Mouse (Mus musculus): Measurements from ENCODE around the gene Coq4.
"Not testable (repeated sequence)": the region's sequence is repeated elsewhere in the genome, so short reads cannot be mapped to it uniquely, and the experiment has no call there.

Coq4 gene

DNA sequence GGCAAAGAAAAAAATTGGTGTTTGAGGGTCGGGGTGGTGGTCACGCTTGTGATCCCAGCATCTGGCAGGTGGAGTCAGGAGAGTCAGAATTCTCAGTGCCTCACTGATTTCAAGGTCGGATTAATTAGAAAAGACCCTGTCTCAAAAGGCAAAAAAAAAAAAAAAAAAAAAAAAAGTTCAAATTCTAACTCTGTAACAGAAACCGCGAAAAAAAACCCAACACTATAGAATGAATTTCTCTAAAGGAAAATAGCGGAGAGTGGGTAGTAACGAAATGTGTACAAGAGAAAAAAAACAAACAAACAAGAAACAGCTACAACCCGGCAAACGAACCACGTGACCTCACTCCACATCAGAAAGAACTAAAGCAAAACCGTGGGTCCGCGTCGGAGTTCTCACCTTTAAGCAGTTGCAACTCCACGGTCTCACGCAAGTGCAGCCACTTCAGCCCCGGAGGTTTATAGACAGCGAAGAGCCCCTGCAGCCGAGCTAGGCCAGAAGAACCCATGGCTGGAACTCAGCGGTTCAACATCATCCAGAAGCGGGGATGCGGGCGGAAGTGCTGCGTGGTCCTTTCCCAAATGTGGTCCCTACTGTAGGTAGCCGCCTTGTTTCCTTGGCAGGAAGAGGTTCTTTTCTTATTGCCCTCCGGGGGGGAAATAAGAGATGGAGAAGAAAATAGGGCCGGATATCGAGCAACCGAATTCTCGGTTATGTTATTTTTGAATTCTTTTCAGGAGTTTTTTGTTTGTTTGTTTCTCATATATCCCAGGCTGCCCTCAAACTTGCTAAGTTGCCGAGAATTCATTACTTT, at the start of gene Coq4:
TSS of gene Coq4 (plus strand) at position 390 of the 814 bp plus-strand sequence.
- DNase-seq: peak; percentile 85

GRCm38 (mm10) chr2:29738799-29739198, 48.5 kb upstream of the Coq4 start:
- DNase-seq: no peak

- no peak for DNase-seq
Measured at GRCm38 (mm10) chr2:29739368-29739767, 47.9 kb upstream of the Coq4 start.

- DNase-seq: no peak
Measured at GRCm38 (mm10) chr2:29741207-29741606, 46.1 kb upstream of the Coq4 start.

DNA sequence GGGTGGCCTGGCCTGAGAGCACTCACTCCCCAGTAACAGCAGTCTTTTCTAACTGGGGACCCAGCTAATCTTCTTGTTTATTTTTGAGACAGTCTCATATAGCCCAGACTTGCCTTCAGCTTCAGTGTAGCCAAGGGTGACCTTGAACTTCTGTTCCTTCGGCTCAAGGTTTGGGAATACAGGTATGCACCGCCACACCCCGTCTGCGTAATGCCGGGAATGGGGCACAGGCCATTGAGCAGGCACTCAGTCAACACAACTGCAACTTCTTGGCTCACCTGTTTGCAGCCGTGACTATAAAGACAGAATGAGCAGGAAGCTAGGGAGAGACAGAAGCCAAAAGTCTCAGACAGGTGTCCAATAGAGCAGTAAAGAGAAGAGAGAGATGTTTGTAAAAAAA, 43.0 kb upstream of the Coq4 start:
- no peak for DNase-seq

DNA sequence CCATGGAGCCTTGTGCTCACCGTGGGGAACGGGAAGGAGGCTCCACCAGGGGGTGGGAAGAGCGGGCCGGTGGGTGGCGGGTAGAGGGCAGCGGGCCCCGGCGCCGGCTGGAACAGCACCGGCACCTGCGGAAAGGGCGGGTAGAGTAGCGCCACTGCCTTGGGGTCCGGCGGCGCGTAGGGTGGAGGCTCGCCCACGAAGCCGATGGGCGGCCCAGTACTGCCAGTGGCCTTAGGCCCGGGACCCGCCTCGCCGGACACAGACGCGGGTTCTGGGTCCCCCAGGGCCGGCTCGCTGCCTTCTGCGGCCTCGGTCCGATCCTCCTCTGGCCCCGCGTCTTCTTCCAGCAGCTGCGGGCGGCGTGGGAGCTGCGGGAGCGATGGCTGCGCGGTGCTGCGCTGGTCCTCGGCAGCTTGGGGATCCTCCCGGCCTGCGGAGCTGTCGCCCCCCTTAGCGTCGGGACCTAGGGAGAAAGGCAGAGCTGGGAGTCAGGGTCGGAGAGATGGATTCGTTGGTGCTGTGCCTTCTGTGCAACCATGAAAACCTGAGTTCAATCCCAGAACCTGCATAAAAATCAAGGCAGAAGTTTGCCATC, 40.0 kb upstream of the Coq4 start:
- no peak for DNase-seq

GRCm38 (mm10) chr2:29747852-29748251, 39.4 kb upstream of the Coq4 start:
- peak in 1 of 2 experiments; percentile 23 for DNase-seq

DNA sequence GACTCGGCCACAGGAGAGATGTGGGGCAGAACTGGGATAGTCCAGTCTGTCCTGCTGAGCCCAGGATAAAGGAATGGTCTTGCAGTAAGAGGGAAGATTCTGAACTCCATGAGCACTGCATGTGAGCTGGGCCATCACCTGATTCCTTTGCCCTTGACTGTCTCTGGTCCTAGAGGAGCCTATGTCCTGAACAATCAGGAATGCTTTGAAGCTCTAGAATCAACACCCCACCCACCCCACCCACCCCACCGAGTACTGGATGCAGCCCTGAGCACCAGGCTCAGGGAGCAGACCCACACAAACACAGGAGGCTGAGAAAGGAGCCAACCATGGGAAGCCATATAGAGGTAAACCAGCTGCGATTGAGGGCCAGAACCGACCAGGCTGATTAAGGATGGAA, 38.8 kb upstream of the Coq4 start:
- DNase-seq: no peak

- DNase-seq: no peak
Measured at GRCm38 (mm10) chr2:29751497-29751896, 35.8 kb upstream of the Coq4 start, which contains the start of gene Gm13420. Gm13420 (minus strand) TSS chr2:29751685.

- no peak for DNase-seq
Measured at GRCm38 (mm10) chr2:29752397-29752796, 34.9 kb upstream of the Coq4 start.

DNA sequence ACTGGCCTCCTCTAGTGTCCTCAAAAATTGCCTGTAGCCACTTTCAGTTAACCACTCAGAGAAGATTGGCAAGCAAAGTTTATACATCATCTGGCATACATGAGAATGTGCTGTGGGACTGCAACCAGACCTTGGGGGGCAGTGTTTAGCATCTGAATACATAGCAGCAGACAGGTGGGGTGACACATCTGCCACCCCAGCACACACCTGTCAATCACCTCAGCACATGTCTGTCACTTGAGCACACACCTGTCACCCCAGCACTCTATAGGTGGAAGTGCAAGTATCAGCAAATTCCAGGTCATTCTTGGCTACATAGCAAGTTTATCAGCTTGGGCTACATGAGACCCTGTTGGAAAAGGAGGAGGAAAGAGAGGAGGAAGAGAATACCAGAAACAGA, 31.6 kb upstream of the Coq4 start:
- DNase-seq: no peak

DNA sequence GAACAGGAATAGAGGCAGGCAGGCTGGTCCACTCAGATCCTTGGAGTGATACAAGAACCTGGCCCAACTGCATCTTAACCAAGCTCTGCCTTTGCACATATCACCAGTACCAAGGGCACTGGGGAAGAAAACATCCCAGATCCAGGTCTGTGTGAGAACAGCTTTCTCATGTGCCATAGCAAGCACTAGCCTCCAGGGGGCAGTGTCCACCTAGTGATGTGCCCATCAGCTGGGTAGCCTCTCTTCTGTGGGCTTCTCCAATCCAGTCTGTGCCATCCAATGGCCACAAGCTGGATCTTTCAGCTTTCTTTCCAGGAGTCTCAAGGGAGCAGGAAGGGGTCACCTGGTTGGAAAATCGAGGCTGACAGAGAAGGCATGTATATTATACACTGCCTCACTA, 22.5 kb upstream of the Coq4 start:
- peak; percentile 47 to 55 for DNase-seq

- no peak for DNase-seq
Measured at GRCm38 (mm10) chr2:29767976-29768709, 19.1 kb upstream of the Coq4 start.

GRCm38 (mm10) chr2:29768901-29769300, 18.4 kb upstream of the Coq4 start:
- no peak for DNase-seq

GRCm38 (mm10) chr2:29770162-29770561, 17.1 kb upstream of the Coq4 start:
- DNase-seq: no peak

DNA sequence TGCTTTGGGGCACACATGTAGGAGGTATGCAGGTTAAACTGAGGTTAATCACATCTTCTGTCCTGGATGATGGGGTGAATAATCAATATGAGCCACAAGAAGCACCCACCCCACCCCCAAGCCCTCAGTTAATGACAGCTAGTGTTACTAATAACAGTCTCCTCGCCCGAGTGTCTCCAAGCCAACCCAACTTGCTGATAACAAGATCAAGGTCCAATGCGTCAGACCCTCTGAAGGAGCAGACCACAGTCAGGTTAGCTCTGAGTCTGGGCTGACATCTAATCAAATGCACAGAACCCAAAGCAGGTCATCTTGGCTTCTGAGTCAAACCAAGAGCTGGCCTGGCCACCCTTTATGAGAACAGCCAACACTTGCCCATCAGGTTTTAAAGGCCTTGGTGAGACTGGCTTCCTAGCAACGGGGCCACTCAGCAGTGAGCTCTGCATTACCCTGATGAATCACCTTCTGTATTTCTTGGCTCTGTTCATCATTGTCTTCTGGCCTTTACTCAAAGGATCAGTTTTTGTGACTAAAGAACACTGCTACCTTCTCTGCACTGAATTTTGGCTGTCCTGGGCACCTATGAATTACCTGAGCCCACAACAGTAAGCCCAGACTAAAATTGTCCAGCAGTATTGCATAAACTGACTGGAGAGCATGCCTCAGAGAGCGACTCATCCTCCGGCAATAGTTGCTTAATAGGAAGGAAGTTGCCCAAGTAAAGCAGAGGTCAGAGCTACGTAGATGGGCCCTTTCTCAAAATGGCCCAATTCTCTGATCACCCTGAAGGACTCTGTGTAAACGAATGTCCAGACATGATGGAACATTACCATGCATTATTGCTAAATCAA, 15.5 kb upstream of the Coq4 start:
- no peak for DNase-seq

DNA sequence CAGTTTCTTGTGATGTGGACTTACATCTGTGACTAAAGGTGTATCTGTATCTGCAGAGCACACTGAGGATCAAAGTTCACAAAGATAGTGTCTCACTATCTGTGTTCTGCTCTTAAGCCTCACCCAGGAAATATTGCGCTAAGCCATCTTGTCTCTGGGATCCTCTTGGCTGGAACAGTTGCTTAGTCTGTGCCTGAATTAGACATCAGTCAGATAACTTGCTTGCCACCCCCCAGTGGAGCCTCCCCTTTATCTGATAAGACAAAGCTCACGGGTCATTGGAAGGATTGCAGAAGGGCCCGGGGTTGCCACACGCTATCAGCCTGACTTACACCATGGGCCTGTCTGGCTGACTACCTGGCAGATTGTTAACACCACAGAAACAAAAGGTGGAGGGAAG, 14.0 kb upstream of the Coq4 start:
- DNase-seq: no peak

DNA sequence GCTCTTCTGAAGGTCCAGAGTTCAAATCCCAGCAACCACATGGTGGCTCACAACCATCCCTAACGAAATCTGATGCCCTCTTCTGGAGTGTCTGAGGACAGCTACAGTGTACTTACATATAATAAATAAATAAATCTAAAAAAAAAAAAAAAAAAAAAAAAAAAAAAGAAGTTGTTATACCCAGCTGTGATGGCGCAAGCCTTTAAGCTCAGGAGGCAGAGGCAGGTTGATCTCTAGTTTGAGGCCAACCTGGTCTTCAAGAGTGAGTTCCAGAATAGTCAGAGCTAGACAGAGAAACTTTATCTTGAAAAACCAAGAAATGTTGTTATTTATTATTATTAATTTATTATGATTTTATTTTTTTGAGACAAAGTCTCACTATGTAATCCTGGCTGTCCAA, 6.0 kb upstream of the Coq4 start:
- not testable (repeated sequence) for DNase-seq

DNA sequence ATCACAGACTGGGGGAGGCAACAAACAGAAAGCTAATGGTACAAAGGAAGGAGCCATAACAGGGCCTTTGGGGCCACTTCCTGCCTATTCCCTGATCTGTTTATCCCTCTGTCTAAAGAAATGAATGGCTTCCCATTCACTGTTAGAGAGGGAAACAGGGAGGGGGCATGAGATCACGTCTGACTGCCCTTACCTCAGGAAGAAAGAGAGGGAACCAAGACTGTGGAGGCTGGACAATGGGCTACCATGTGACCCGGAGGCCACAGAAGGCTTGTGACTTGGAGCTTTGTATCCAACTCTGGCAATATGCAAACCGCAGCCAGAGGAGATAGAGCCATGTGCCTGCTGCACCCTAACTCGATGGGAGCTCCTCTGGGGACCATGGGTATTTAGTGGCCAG, 3.0 kb upstream of the Coq4 start:
- no peak for DNase-seq

DNA sequence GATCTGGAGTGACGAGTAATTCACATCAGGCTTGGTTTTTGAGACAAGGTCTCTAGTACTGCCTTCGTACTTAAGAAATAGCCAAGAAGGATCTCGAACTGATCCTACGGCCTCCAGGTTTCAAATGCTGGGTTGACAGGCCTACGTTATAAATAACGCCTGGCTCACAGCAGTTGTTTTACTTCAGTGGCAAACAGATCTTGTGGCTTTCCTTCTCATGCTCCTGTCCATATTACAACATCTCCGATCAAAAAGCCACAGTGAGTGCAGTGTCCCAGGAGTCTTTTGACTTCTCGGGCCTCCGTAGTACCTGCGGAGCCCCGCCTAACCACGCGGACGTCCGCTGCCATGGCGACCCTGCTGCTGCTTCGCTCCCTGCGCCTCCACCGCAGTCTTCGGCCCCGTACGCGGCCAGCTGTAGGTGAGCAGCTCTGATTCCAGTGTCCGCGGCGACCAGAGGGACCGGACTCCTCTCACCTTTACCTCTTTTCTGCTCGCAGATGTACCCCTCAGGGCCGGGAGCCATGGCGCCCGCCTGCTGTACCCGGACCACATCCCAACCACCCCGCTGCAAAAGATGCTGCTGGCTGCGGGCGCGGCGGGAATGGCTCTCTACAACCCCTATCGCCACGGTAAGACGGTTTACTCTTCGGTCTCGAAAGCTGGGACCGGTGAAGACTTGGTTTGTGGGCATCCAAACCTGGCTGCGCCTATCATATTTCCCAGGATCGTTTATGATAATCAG, 816 bp downstream of the Coq4 start, which contains the start of gene Trub2:
TSS of gene Trub2 (minus strand) at position 566 of the 745 bp plus-strand sequence.
- peak; percentile 83 to 86 for DNase-seq

GRCm38 (mm10) chr2:29792772-29793487, 5.6 kb downstream of the Coq4 start:
- DNase-seq: no peak

All from thymus, postnatal 36 days (tissue).